Mouse (Mus musculus): Measurements from ENCODE around the gene Capn13. TPM values are rescaled to one million over a fixed set of nuclear protein-coding genes. Genes with fewer than 3 reads are reported as not detected.

Capn13 gene
- polyA plus RNA-seq, 1 experiment from 2014 or later = 0.15 TPM

- no peak for ATAC-seq (ENCODE audit: low read depth)
- 94% methylated on average over 13 of the region's 13 CpGs for WGBS
These were observed 85.9 kb downstream of the Capn13 start for GRCm38 (mm10) chr17:73314786-73315185.

GRCm38 (mm10) chr17:73311491-73311890 lies 89.2 kb downstream of the Capn13 start:
- Histone ChIP-seq H3K36me3 (ENCODE audit: control insufficient read depth, insufficient read depth, low read length) (no peaks in the 10 kb centered on the region), H3K4me1 (ENCODE audit: control insufficient read depth, insufficient read depth, low read length) (no peaks in the 10 kb centered on the region), H3K4me2 (ENCODE audit: low read depth, low read length) (no peak overlapping the region), H3K27ac (ENCODE audit: low read depth, low read length) (no peak overlapping the region), H3K9me3 (ENCODE audit: control insufficient read depth, low read length) (no peaks in the 10 kb centered on the region), H3K9ac (replicated peaks; ENCODE audit: low read depth, low read length) (no peak overlapping the region), H3K27me3 (ENCODE audit: control insufficient read depth, insufficient read depth, low read length) (no peaks in the 10 kb centered on the region), H3K4me3 (ENCODE audit: low read depth, low read length) (no peak overlapping the region)
- ATAC-seq (ENCODE audit: low read depth) = no peak
- 92% methylated on average over 5 of the region's 5 CpGs for WGBS

More at GRCm38 (mm10) chr17:73314786-73315185, 85.9 kb downstream of the Capn13 start:
- H3K4me1 ChIP-seq (ENCODE audit: control insufficient read depth, insufficient read depth, low read length) = no peaks in the 10 kb centered on the region
- no peaks in the 10 kb centered on the region for H3K9me3 ChIP-seq (ENCODE audit: control insufficient read depth, low read length)
- no peak overlapping the region for H3K27ac ChIP-seq (ENCODE audit: low read depth, low read length)
- no peaks in the 10 kb centered on the region for H3K36me3 ChIP-seq (ENCODE audit: control insufficient read depth, insufficient read depth, low read length)
- H3K4me3 ChIP-seq (ENCODE audit: low read depth, low read length) = no peak overlapping the region
- H3K27me3 ChIP-seq (ENCODE audit: control insufficient read depth, insufficient read depth, low read length) = no peaks in the 10 kb centered on the region
- no peak overlapping the region for H3K9ac ChIP-seq (replicated peaks; ENCODE audit: low read depth, low read length)
- H3K4me2 ChIP-seq (ENCODE audit: low read depth, low read length) = no peak overlapping the region

- no peaks in the 10 kb centered on the region for H3K9me3 ChIP-seq (ENCODE audit: control insufficient read depth, low read length)
- 0 out of 2 replicates have a peak, but pooled peaks cover 5% of the 10 kb centered on the region for H3K4me1 ChIP-seq (ENCODE audit: control insufficient read depth, insufficient read depth, low read length)
- no peaks in the 10 kb centered on the region for H3K36me3 ChIP-seq (ENCODE audit: control insufficient read depth, insufficient read depth, low read length)
- no peak overlapping the region for H3K9ac ChIP-seq (replicated peaks; ENCODE audit: low read depth, low read length)
- no peak overlapping the region for H3K27ac ChIP-seq (ENCODE audit: low read depth, low read length)
- ATAC-seq (ENCODE audit: low read depth) = no peak
- H3K27me3 ChIP-seq (ENCODE audit: control insufficient read depth, insufficient read depth, low read length) = no peaks in the 10 kb centered on the region
- WGBS = 91% methylated on average over 4 of the region's 4 CpGs
- no peak overlapping the region for H3K4me3 ChIP-seq (ENCODE audit: low read depth, low read length)
- no peak overlapping the region for H3K4me2 ChIP-seq (ENCODE audit: low read depth, low read length)
These were observed 92.0 kb downstream of the Capn13 start for GRCm38 (mm10) chr17:73308691-73309090.

GRCm38 (mm10) chr17:73306626-73307025 lies 94.0 kb downstream of the Capn13 start:
- no peak for ATAC-seq (ENCODE audit: low read depth)
- 63% methylated on average over 7 of the region's 7 CpGs for WGBS
- Histone ChIP-seq H3K36me3 (ENCODE audit: control insufficient read depth, insufficient read depth, low read length) (no peaks in the 10 kb centered on the region), H3K9ac (replicated peaks; ENCODE audit: low read depth, low read length) (no peak overlapping the region), H3K4me2 (ENCODE audit: low read depth, low read length) (no peak overlapping the region), H3K9me3 (ENCODE audit: control insufficient read depth, low read length) (no peaks in the 10 kb centered on the region), H3K27ac (ENCODE audit: low read depth, low read length) (no peak overlapping the region), H3K27me3 (ENCODE audit: control insufficient read depth, insufficient read depth, low read length) (no peaks in the 10 kb centered on the region), H3K4me1 (ENCODE audit: control insufficient read depth, insufficient read depth, low read length) (peaks cover 9% of the 10 kb centered on the region; the same call in 1 of the 2 replicates), H3K4me3 (ENCODE audit: low read depth, low read length) (no peak overlapping the region)

GRCm38 (mm10) chr17:73305622-73306021 lies 95.0 kb downstream of the Capn13 start:
- WGBS = 59% methylated on average over 9 of the region's 9 CpGs

GRCm38 (mm10) chr17:73304086-73304812 lies 96.4 kb downstream of the Capn13 start:
- H3K4me1 ChIP-seq (ENCODE audit: control insufficient read depth, insufficient read depth, low read length) = peaks cover 9% of the 10 kb centered on the region; the same call in 1 of the 2 replicates
- 61% methylated on average over 19 of the region's 19 CpGs for WGBS
- no peak overlapping the region for H3K27ac ChIP-seq (ENCODE audit: low read depth, low read length)
- ATAC-seq (ENCODE audit: low read depth) = no peak
- no peaks in the 10 kb centered on the region for H3K36me3 ChIP-seq (ENCODE audit: control insufficient read depth, insufficient read depth, low read length)
- H3K27me3 ChIP-seq (ENCODE audit: control insufficient read depth, insufficient read depth, low read length) = no peaks in the 10 kb centered on the region
- H3K9me3 ChIP-seq (ENCODE audit: control insufficient read depth, low read length) = no peaks in the 10 kb centered on the region
- no peak overlapping the region for H3K9ac ChIP-seq (replicated peaks; ENCODE audit: low read depth, low read length)
- no peak overlapping the region for H3K4me3 ChIP-seq (ENCODE audit: low read depth, low read length)
- no peak overlapping the region for H3K4me2 ChIP-seq (ENCODE audit: low read depth, low read length)

More at GRCm38 (mm10) chr17:73305622-73306021, 95.0 kb downstream of the Capn13 start:
- H3K9ac ChIP-seq (replicated peaks; ENCODE audit: low read depth, low read length) = no peak overlapping the region
- H3K36me3 ChIP-seq (ENCODE audit: control insufficient read depth, insufficient read depth, low read length) = no peaks in the 10 kb centered on the region
- no peaks in the 10 kb centered on the region for H3K9me3 ChIP-seq (ENCODE audit: control insufficient read depth, low read length)
- H3K27ac ChIP-seq (ENCODE audit: low read depth, low read length) = no peak overlapping the region
- H3K27me3 ChIP-seq (ENCODE audit: control insufficient read depth, insufficient read depth, low read length) = no peaks in the 10 kb centered on the region
- no peak overlapping the region for H3K4me3 ChIP-seq (ENCODE audit: low read depth, low read length)
- H3K4me2 ChIP-seq (ENCODE audit: low read depth, low read length) = no peak overlapping the region
- peaks cover 9% of the 10 kb centered on the region; the same call in 1 of the 2 replicates for H3K4me1 ChIP-seq (ENCODE audit: control insufficient read depth, insufficient read depth, low read length)
- ATAC-seq (ENCODE audit: low read depth) = peak; percentile 34; the same call in 1 of the 2 replicates

GRCm38 (mm10) chr17:73303676-73304075 lies 97.0 kb downstream of the Capn13 start:
- Histone ChIP-seq H3K9me3 (ENCODE audit: control insufficient read depth, low read length) (no peaks in the 10 kb centered on the region), H3K4me2 (ENCODE audit: low read depth, low read length) (no peak overlapping the region), H3K4me3 (ENCODE audit: low read depth, low read length) (no peak overlapping the region), H3K27ac (ENCODE audit: low read depth, low read length) (no peak overlapping the region), H3K9ac (replicated peaks; ENCODE audit: low read depth, low read length) (no peak overlapping the region), H3K36me3 (ENCODE audit: control insufficient read depth, insufficient read depth, low read length) (no peaks in the 10 kb centered on the region), H3K4me1 (ENCODE audit: control insufficient read depth, insufficient read depth, low read length) (peaks cover 9% of the 10 kb centered on the region; the same call in 1 of the 2 replicates), H3K27me3 (ENCODE audit: control insufficient read depth, insufficient read depth, low read length) (no peaks in the 10 kb centered on the region)
- WGBS = 50% methylated on average over 13 of the region's 13 CpGs
- no peak for ATAC-seq (ENCODE audit: low read depth)

- no peaks in the 10 kb centered on the region for H3K27me3 ChIP-seq (ENCODE audit: control insufficient read depth, insufficient read depth, low read length)
- H3K4me2 ChIP-seq (ENCODE audit: low read depth, low read length) = no peak overlapping the region
- 20% methylated on average over 5 of the region's 5 CpGs for WGBS
- H3K9ac ChIP-seq (replicated peaks; ENCODE audit: low read depth, low read length) = no peak overlapping the region
- peaks cover 9% of the 10 kb centered on the region; the same call in 1 of the 2 replicates for H3K4me1 ChIP-seq (ENCODE audit: control insufficient read depth, insufficient read depth, low read length)
- ATAC-seq (ENCODE audit: low read depth) = peak; percentile 48
- no peaks in the 10 kb centered on the region for H3K36me3 ChIP-seq (ENCODE audit: control insufficient read depth, insufficient read depth, low read length)
- no peaks in the 10 kb centered on the region for H3K9me3 ChIP-seq (ENCODE audit: control insufficient read depth, low read length)
- no peak overlapping the region for H3K27ac ChIP-seq (ENCODE audit: low read depth, low read length)
- no peak overlapping the region for H3K4me3 ChIP-seq (ENCODE audit: low read depth, low read length)
These were observed 97.4 kb downstream of the Capn13 start for GRCm38 (mm10) chr17:73303217-73303616.

GRCm38 (mm10) chr17:73302104-73302503 lies 98.6 kb downstream of the Capn13 start:
- peak overlapping the region; percentile 35; the same call in 1 of the 2 replicates for H3K4me2 ChIP-seq (ENCODE audit: low read depth, low read length)
- no peaks in the 10 kb centered on the region for H3K27me3 ChIP-seq (ENCODE audit: control insufficient read depth, insufficient read depth, low read length)
- H3K9ac ChIP-seq (replicated peaks; ENCODE audit: low read depth, low read length) = no peak overlapping the region
- ATAC-seq (ENCODE audit: low read depth) = peak; percentile 75
- WGBS = 5% methylated on average over 10 of the region's 10 CpGs
- H3K9me3 ChIP-seq (ENCODE audit: control insufficient read depth, low read length) = no peaks in the 10 kb centered on the region
- no peak overlapping the region for H3K27ac ChIP-seq (ENCODE audit: low read depth, low read length)
- no peaks in the 10 kb centered on the region for H3K36me3 ChIP-seq (ENCODE audit: control insufficient read depth, insufficient read depth, low read length)
- no peak overlapping the region for H3K4me3 ChIP-seq (ENCODE audit: low read depth, low read length)
- peaks cover 9% of the 10 kb centered on the region; the same call in 1 of the 2 replicates for H3K4me1 ChIP-seq (ENCODE audit: control insufficient read depth, insufficient read depth, low read length)
